Comparison of ENCODE assay signal across 9 mouse cellular contexts in genomic region chr11:117964294-117964693, GRCm38 (mm10). TPM values are rescaled to one million over a fixed set of nuclear protein-coding genes. Genes with fewer than 3 reads are reported as not detected.
DNase-seq lines count a peak whose midpoint lies in the region; ATAC-seq and TF ChIP-seq lines count a peak whose summit lies in the region.
"Had no signal": no experiment of that assay in that cellular context is flagged by ENCODE, and none has a peak within 500 bp of the region (broad histone marks: within the 10 kb centered on the region; RNA-seq: fewer than 3 reads in every experiment).

No protein-coding gene starts in this region.

- H3K36me3 ChIP-seq in testis, adult 2 months (ENCODE audit: control insufficient read depth, insufficient read depth, low read length), result no peaks in the 10 kb centered on the region
- H3K36me3 ChIP-seq in limb, embryonic 12.5 days, result peaks cover 10% of the 10 kb centered on the region

- H3K27ac ChIP-seq in gastrocnemius, adult 2 months, result peak overlapping the region; percentile 86
- no peak overlapping the region for H3K27ac ChIP-seq in testis, adult 2 months (ENCODE audit: control insufficient read depth, insufficient read depth, low read depth, low read length)
- H3K27ac ChIP-seq in limb, embryonic 12.5 days, result peak overlapping the region; percentile 92

- H3K4me1 ChIP-seq in testis, adult 2 months (ENCODE audit: control insufficient read depth, insufficient read depth, low read length), result peaks cover 25% of the 10 kb centered on the region
- H3K4me1 ChIP-seq in limb, embryonic 12.5 days (replicated peaks), result peaks cover 73% of the 10 kb centered on the region

- H3K9ac ChIP-seq in limb, embryonic 12.5 days (replicated peaks), result no peak overlapping the region; the same call in 1 of the 2 replicates

- WGBS in limb, embryonic 12.5 days, result 24% methylated on average over 1 of the region's 1 CpGs

- 0 out of 2 replicates have a peak, but pooled peaks have one; percentile 0 for TF ChIP-seq CTCF in gastrocnemius, adult 2 months (IDR thresholded peaks at IDR 0.05)
- TF ChIP-seq CTCF in testis, adult 2 months (IDR thresholded peaks at IDR 0.05; ENCODE audit: control insufficient read depth, insufficient read depth, insufficient replicate concordance, low read depth, low read length), result no peak

- intact Hi-C loops in gastrocnemius, adult 2 months (cut with DNase I), result no loop called here

- H3K27me3 ChIP-seq in testis, adult 2 months (ENCODE audit: control insufficient read depth, insufficient read depth, low read length), result no peaks in the 10 kb centered on the region
- peaks cover 27% of the 10 kb centered on the region for H3K27me3 ChIP-seq in limb, embryonic 12.5 days

- DNase-seq in gastrocnemius, adult 2 months, result no peak
- DNase-seq in gastrocnemius, adult 8-10 months (ENCODE audit: low spot score in 2 of 2), result no peak
- DNase-seq in testis, postnatal 14 days (ENCODE audit: low spot score), result no peak
- peak; percentile 38 for DNase-seq in testis, postnatal 10 days (ENCODE audit: low spot score)
- DNase-seq in adrenal gland, postnatal 4 days (ENCODE audit: low spot score in 2 of 2), result no peak
- DNase-seq in Muller cell, postnatal 12 days (ENCODE audit: inconsistent ontology term), result no peak
- DNase-seq: cerebellum, adult 2 months had no signal

- no peak for TF ChIP-seq POLR2A in testis, adult 2 months (IDR thresholded peaks at IDR 0.05; ENCODE audit: control insufficient read depth, low read depth, low read length)

- H3K9me3 ChIP-seq in limb, embryonic 12.5 days, result no peaks in the 10 kb centered on the region

- no peak for ATAC-seq in limb, embryonic 12.5 days (ENCODE audit: insufficient number of reproducible peaks, insufficient read depth, low FRiP score, low TSS enrichment, low read depth)

- H3K4me3 ChIP-seq in gastrocnemius, adult 2 months, result peak overlapping the region; percentile 63
- H3K4me3 ChIP-seq in testis, adult 2 months (ENCODE audit: control insufficient read depth, low read depth, low read length), result peak overlapping the region; percentile 88
- 0 out of 2 replicates have a peak overlapping the region, but pooled peaks have one; percentile 40 for H3K4me3 ChIP-seq in limb, embryonic 12.5 days (replicated peaks)

- peak overlapping the region; percentile 99 for H3K4me2 ChIP-seq in limb, embryonic 12.5 days

RNA-seq across cellular contexts. Expression of gene Socs3, which starts 5.6 kb away (rescaled TPM):
- total RNA-seq in gastrocnemius, adult 2 months (2021), result 10 to 100 TPM in 1 of 2 experiments, 1 to 10 TPM in 1; 1.7 to 10.1 TPM
- 1 to 10 TPM; 1.9 to 3.3 (median 2.5) TPM for total RNA-seq in gastrocnemius, adult 8-10 months (2022)
- polyA plus RNA-seq in testis, adult 2 months (2012; rRNA removed), result 0.51 and 0.61 TPM in 2 replicates
- polyA plus RNA-seq in limb, embryonic 12.5 days (2016; fragmentation: Nextera tagmentation; extraction: Ambion mirVana), result 14.9 and 16.4 TPM in 2 replicates
- 10 to 100 TPM; 11.8 to 12.7 TPM for total RNA-seq in adrenal gland, postnatal 4 days (2021)

RNA-seq across cellular contexts. Expression of gene Pgs1, which starts 21.8 kb away (rescaled TPM):
- total RNA-seq in gastrocnemius, adult 2 months (2021), result 10 to 100 TPM; 17.2 to 18.0 TPM
- total RNA-seq in gastrocnemius, adult 8-10 months (2022), result 10 to 100 TPM; 16.9 to 23.0 (median 19.1) TPM
- 55.3 and 59.6 TPM in 2 replicates for polyA plus RNA-seq in testis, adult 2 months (2012; rRNA removed)
- 40.7 and 43.1 TPM in 2 replicates for polyA plus RNA-seq in limb, embryonic 12.5 days (2016; fragmentation: Nextera tagmentation; extraction: Ambion mirVana)
- 10 to 100 TPM; 39.1 to 40.4 TPM for total RNA-seq in adrenal gland, postnatal 4 days (2021)
